22 mouse cellular contexts compared by ENCODE assay signal in the genomic region with DNA sequence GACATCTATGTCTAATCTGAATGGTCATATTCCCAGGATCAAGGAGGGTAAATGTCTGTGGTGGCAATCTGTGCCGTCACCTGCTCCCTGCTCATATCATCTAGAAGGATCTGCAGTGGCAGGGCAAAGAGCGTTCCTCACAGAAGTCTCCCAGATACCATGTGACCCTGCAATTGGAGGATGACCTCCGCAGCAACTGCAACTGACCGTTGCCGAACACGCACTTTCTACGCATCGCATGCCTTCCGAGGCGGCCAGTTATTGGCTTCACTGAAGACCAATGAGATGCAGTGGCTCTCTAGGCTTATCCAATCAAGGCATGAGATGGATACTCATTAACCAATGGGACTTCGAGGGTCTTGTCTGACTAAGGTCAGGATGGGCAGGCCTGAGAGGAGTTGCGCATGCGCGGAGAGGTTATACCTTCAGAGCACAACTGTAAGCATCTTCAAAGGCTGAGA. TPM values are rescaled to one million over a fixed set of nuclear protein-coding genes. Genes with fewer than 3 reads are reported as not detected.
A peak's percentile ranks its signal among the peaks of the same experiment; 100 is the strongest.
DNase-seq lines count a peak whose midpoint lies in the region; TF ChIP-seq lines count a peak whose summit lies in the region.
"Had no signal": no experiment of that assay in that cellular context is flagged by ENCODE, and none has a peak within 500 bp of the region (broad histone marks: within the 10 kb centered on the region; RNA-seq: fewer than 3 reads in every experiment).

Gene BC049730, plus strand, starts transcription at position 411 of the 461 bp plus-strand sequence.

- no peak within 1 kb of the TSS for H3K4me3 ChIP-seq in heart, embryonic 10.5 days
- peak within 1 kb of the TSS; percentile 90 for H3K4me3 ChIP-seq in testis, adult 2 months (ENCODE audit: control insufficient read depth, low read depth, low read length)

- no peak for TF ChIP-seq CTCF in testis, adult 2 months (IDR thresholded peaks at IDR 0.05; ENCODE audit: control insufficient read depth, insufficient read depth, insufficient replicate concordance, low read depth, low read length)

- no peaks in the 10 kb centered on the region for H3K36me3 ChIP-seq in heart, embryonic 10.5 days
- H3K36me3 ChIP-seq in testis, adult 2 months (ENCODE audit: control insufficient read depth, insufficient read depth, low read length) = no peaks in the 10 kb centered on the region
- H3K36me3 ChIP-seq: G1E had no signal

- 87% methylated on average over 14 of the region's 14 CpGs for WGBS in heart, embryonic 10.5 days

- H3K27ac ChIP-seq in heart, embryonic 10.5 days = no peak within 1 kb of the TSS
- H3K27ac ChIP-seq in testis, adult 2 months (ENCODE audit: control insufficient read depth, insufficient read depth, low read depth, low read length) = peak within 1 kb of the TSS; percentile 92

- TF ChIP-seq POLR2A in testis, adult 2 months (IDR thresholded peaks at IDR 0.05; ENCODE audit: control insufficient read depth, low read depth, low read length) = peak; percentile 96; the same call in 1 of the 2 replicates

- DNase-seq in heart, embryonic 10.5 days (ENCODE audit: low spot score) = peak; percentile 25
- DNase-seq in heart, adult 11 months = no peak
- no peak for DNase-seq in testis, postnatal 10 days (ENCODE audit: low spot score)
- peak; percentile 81 for DNase-seq in testis, postnatal 14 days (ENCODE audit: low spot score)
- DNase-seq in kidney, adult 9 months = no peak
- DNase-seq: adrenal gland, adult 2 months; adrenal gland, adult 8-10 months; adrenal gland, postnatal 10 days; adrenal gland, postnatal 14 days; adrenal gland, postnatal 25 days; adrenal gland, postnatal 36 days; B cell, adult 2 months; cerebellum, adult 11 months; cerebellum, adult 11-12 months; cerebellum, adult 18-20 months had no signal

- H3K9me3 ChIP-seq in heart, embryonic 10.5 days = no peaks in the 10 kb centered on the region
- H3K9me3 ChIP-seq: G1E had no signal

- no peaks in the 10 kb centered on the region for H3K27me3 ChIP-seq in heart, embryonic 10.5 days (ENCODE audit: insufficient read depth, poor library complexity, severe bottlenecking)
- no peaks in the 10 kb centered on the region for H3K27me3 ChIP-seq in testis, adult 2 months (ENCODE audit: control insufficient read depth, insufficient read depth, low read length)

- no peaks in the 10 kb centered on the region for H3K4me1 ChIP-seq in heart, embryonic 10.5 days
- H3K4me1 ChIP-seq in testis, adult 2 months (ENCODE audit: control insufficient read depth, insufficient read depth, low read length) = peaks cover 6% of the 10 kb centered on the region

RNA-seq across cellular contexts. Expression of gene BC049730, which starts in this region (rescaled TPM):
- not detected in 2 replicates for polyA plus RNA-seq in heart, embryonic 10.5 days (2016; fragmentation: Nextera tagmentation; extraction: Ambion mirVana)
- polyA plus RNA-seq in testis, adult 2 months (2012; rRNA removed) = 97.9 and 114 TPM in 2 replicates
- polyA plus RNA-seq: activated CD4-positive, CD25-positive, alpha-beta regulatory T cell, adult 4 months; adrenal gland, adult 2 months; brain, embryonic 14.5 days; C2C12; CD4-positive, CD25-positive, alpha-beta regulatory T cell, adult 4 months; G1E; Patski had no signal

Comparison
In these comparisons a context has a peak if more than half of its experiments do, and no peak if none do; other contexts are left out.
1. RNA of gene BC049730 (polyA plus RNA-seq): 97.9 to 114 TPM in testis, adult 2 months; not detected in heart, embryonic 10.5 days; every median in the first group is over 10 times any median in the second.
2. Peak in DNase-seq in heart, embryonic 10.5 days; RNA of the gene not detected or under 1 TPM.